18 mouse cellular contexts compared by ENCODE assay signal in genomic region chr4:102785158-102785557, GRCm38 (mm10).
"Had no signal": no experiment of that assay in that cellular context is flagged by ENCODE, and none has a peak within 500 bp of the region (broad histone marks: within the 10 kb centered on the region; RNA-seq: fewer than 3 reads in every experiment).

No protein-coding gene starts in this region.

- DNase-seq: forebrain, postnatal 0 days; gastrocnemius, postnatal 14 days; gastrocnemius, postnatal 36 days; heart, adult 2 months; heart, postnatal 14 days; heart, postnatal 4 days; kidney, adult 18-20 months; kidney, adult 8-10 months; kidney, postnatal 14 days; kidney, postnatal 36 days; layer of hippocampus, adult 9-11 months; layer of hippocampus, postnatal 36 days; left cerebral cortex, postnatal 4 days had no signal

- ATAC-seq: forebrain, embryonic 15.5 days; forebrain, postnatal 0 days; hindbrain, embryonic 16.5 days; inflammation-experienced regulatory T-cells, adult 6 months; intestine, embryonic 15.5 days; intestine, postnatal 0 days had no signal
